Mouse (Mus musculus): ENCODE results near the gene Atf6. TPM values are rescaled to one million over a fixed set of nuclear protein-coding genes. Genes with fewer than 3 reads are reported as not detected.
A peak's percentile ranks its signal among the peaks of the same experiment; 100 is the strongest.

The Atf6 gene
- polyA plus RNA-seq, 1 experiment, result 23.7 TPM

GRCm38 (mm10) chr1:170858872-170859271 is 8.7 kb downstream of the Atf6 start:
- TF ChIP-seq POLR2A (IDR thresholded peaks at IDR 0.05; ENCODE audit: insufficient read depth, low read length) (no peak), CTCF (IDR thresholded peaks at IDR 0.05; ENCODE audit: low read depth, low read length) (no peak), EP300 (IDR thresholded peaks at IDR 0.05; ENCODE audit: insufficient read depth, low read depth, low read length) (no peak)
- H3K4me3 ChIP-seq (ENCODE audit: low read depth, low read length), result no peak overlapping the region

GRCm38 (mm10) chr1:170857369-170857768 is 10.2 kb downstream of the Atf6 start:
- Histone ChIP-seq H3K4me1 (ENCODE audit: control insufficient read depth, insufficient read depth, low read length) (no peaks in the 10 kb centered on the region), H3K9me3 (replicated peaks; ENCODE audit: control insufficient read depth, insufficient read depth, low read length, poor library complexity, severe bottlenecking) (no peaks in the 10 kb centered on the region), H3K4me3 (ENCODE audit: low read depth, low read length) (no peak overlapping the region), H3K9ac (ENCODE audit: low read depth, poor library complexity, severe bottlenecking) (no peak overlapping the region), H3K36me3 (ENCODE audit: control insufficient read depth, insufficient read depth, low read length, poor library complexity, severe bottlenecking) (peaks cover 2% of the 10 kb centered on the region; the same call in 1 of the 2 replicates), H3K27me3 (ENCODE audit: control insufficient read depth, insufficient read depth, low read length, poor library complexity, severe bottlenecking) (no peaks in the 10 kb centered on the region), H3K27ac (ENCODE audit: insufficient read depth, low read length) (no peak overlapping the region)
- TF ChIP-seq EP300 (IDR thresholded peaks at IDR 0.05; ENCODE audit: insufficient read depth, low read depth, low read length), result no peak
- TF ChIP-seq POLR2A (IDR thresholded peaks at IDR 0.05; ENCODE audit: insufficient read depth, low read length), result no peak
- no peak for TF ChIP-seq CTCF (IDR thresholded peaks at IDR 0.05; ENCODE audit: low read depth, low read length)

More at GRCm38 (mm10) chr1:170858872-170859271, 8.7 kb downstream of the Atf6 start:
- no peaks in the 10 kb centered on the region for H3K4me1 ChIP-seq (ENCODE audit: control insufficient read depth, insufficient read depth, low read length)
- peaks cover 2% of the 10 kb centered on the region; the same call in 1 of the 2 replicates for H3K36me3 ChIP-seq (ENCODE audit: control insufficient read depth, insufficient read depth, low read length, poor library complexity, severe bottlenecking)
- H3K9ac ChIP-seq (ENCODE audit: low read depth, poor library complexity, severe bottlenecking), result no peak overlapping the region
- no peaks in the 10 kb centered on the region for H3K9me3 ChIP-seq (replicated peaks; ENCODE audit: control insufficient read depth, insufficient read depth, low read length, poor library complexity, severe bottlenecking)
- H3K27ac ChIP-seq (ENCODE audit: insufficient read depth, low read length), result no peak overlapping the region
- H3K27me3 ChIP-seq (ENCODE audit: control insufficient read depth, insufficient read depth, low read length, poor library complexity, severe bottlenecking), result no peaks in the 10 kb centered on the region

GRCm38 (mm10) chr1:170855056-170855760 is 12.4 kb downstream of the Atf6 start:
- no peak overlapping the region for H3K9ac ChIP-seq (ENCODE audit: low read depth, poor library complexity, severe bottlenecking)
- H3K4me1 ChIP-seq (ENCODE audit: control insufficient read depth, insufficient read depth, low read length), result no peaks in the 10 kb centered on the region
- H3K4me3 ChIP-seq (ENCODE audit: low read depth, low read length), result no peak overlapping the region
- H3K27me3 ChIP-seq (ENCODE audit: control insufficient read depth, insufficient read depth, low read length, poor library complexity, severe bottlenecking), result no peaks in the 10 kb centered on the region
- no peak for TF ChIP-seq EP300 (IDR thresholded peaks at IDR 0.05; ENCODE audit: insufficient read depth, low read depth, low read length)
- TF ChIP-seq CTCF (IDR thresholded peaks at IDR 0.05; ENCODE audit: low read depth, low read length), result no peak
- no peak for TF ChIP-seq POLR2A (IDR thresholded peaks at IDR 0.05; ENCODE audit: insufficient read depth, low read length)
- no peak overlapping the region for H3K27ac ChIP-seq (ENCODE audit: insufficient read depth, low read length)
- H3K36me3 ChIP-seq (ENCODE audit: control insufficient read depth, insufficient read depth, low read length, poor library complexity, severe bottlenecking), result peaks cover 2% of the 10 kb centered on the region; the same call in 1 of the 2 replicates
- H3K9me3 ChIP-seq (replicated peaks; ENCODE audit: control insufficient read depth, insufficient read depth, low read length, poor library complexity, severe bottlenecking), result no peaks in the 10 kb centered on the region

- Histone ChIP-seq H3K9ac (ENCODE audit: low read depth, poor library complexity, severe bottlenecking) (no peak overlapping the region), H3K27ac (ENCODE audit: insufficient read depth, low read length) (no peak overlapping the region), H3K36me3 (ENCODE audit: control insufficient read depth, insufficient read depth, low read length, poor library complexity, severe bottlenecking) (peaks cover 2% of the 10 kb centered on the region; the same call in 1 of the 2 replicates), H3K4me3 (ENCODE audit: low read depth, low read length) (no peak overlapping the region), H3K4me1 (ENCODE audit: control insufficient read depth, insufficient read depth, low read length) (no peaks in the 10 kb centered on the region), H3K9me3 (replicated peaks; ENCODE audit: control insufficient read depth, insufficient read depth, low read length, poor library complexity, severe bottlenecking) (no peaks in the 10 kb centered on the region), H3K27me3 (ENCODE audit: control insufficient read depth, insufficient read depth, low read length, poor library complexity, severe bottlenecking) (no peaks in the 10 kb centered on the region)
- no peak for TF ChIP-seq CTCF (IDR thresholded peaks at IDR 0.05; ENCODE audit: low read depth, low read length)
- TF ChIP-seq POLR2A (IDR thresholded peaks at IDR 0.05; ENCODE audit: insufficient read depth, low read length), result no peak
- TF ChIP-seq EP300 (IDR thresholded peaks at IDR 0.05; ENCODE audit: insufficient read depth, low read depth, low read length), result no peak
These were observed 14.0 kb downstream of the Atf6 start for GRCm38 (mm10) chr1:170853604-170854003.

GRCm38 (mm10) chr1:170850637-170851624 is 16.6 kb downstream of the Atf6 start:
- Histone ChIP-seq H3K27me3 (ENCODE audit: control insufficient read depth, insufficient read depth, low read length, poor library complexity, severe bottlenecking) (no peaks in the 10 kb centered on the region), H3K4me1 (ENCODE audit: control insufficient read depth, insufficient read depth, low read length) (no peaks in the 10 kb centered on the region), H3K36me3 (ENCODE audit: control insufficient read depth, insufficient read depth, low read length, poor library complexity, severe bottlenecking) (peaks cover 2% of the 10 kb centered on the region; the same call in 1 of the 2 replicates), H3K9ac (ENCODE audit: low read depth, poor library complexity, severe bottlenecking) (no peak overlapping the region), H3K27ac (ENCODE audit: insufficient read depth, low read length) (no peak overlapping the region), H3K9me3 (replicated peaks; ENCODE audit: control insufficient read depth, insufficient read depth, low read length, poor library complexity, severe bottlenecking) (no peaks in the 10 kb centered on the region), H3K4me3 (ENCODE audit: low read depth, low read length) (0 out of 2 replicates have a peak overlapping the region, but pooled peaks have one; percentile 27)
- no peak for TF ChIP-seq POLR2A (IDR thresholded peaks at IDR 0.05; ENCODE audit: insufficient read depth, low read length)
- no peak for TF ChIP-seq CTCF (IDR thresholded peaks at IDR 0.05; ENCODE audit: low read depth, low read length)
- no peak for TF ChIP-seq EP300 (IDR thresholded peaks at IDR 0.05; ENCODE audit: insufficient read depth, low read depth, low read length)
